Mouse (Mus musculus): ENCODE results near the gene Ces1g. TPM values are rescaled to one million over a fixed set of nuclear protein-coding genes. Genes with fewer than 3 reads are reported as not detected.

The Ces1g gene
- polyA plus RNA-seq (2015; fragmentation: Nextera tagmentation; extraction: Ambion mirVana) = not detected in 2 replicates

DNA sequence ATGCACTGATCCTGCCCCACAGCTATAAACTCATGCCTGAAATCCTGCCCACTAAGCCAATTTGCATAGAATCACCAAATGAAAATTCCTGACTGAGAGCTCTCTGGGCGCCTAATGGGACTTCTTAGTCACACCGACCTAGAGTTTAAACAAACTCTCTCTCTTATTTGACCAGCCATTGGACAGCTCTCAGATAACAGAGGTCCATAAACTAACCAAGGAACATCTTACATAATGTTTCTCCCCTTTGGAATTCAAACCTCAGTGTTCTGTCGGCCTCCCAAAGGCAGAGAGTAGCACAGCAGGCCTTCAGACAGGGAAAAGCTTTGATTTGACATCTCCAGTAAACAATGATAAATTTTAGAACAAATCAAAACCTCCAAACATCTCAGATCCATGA, at the start of gene Ces1g:
Ces1g (minus strand) TSS at position 102 of the 400 bp plus-strand sequence.
- no peak for ATAC-seq (replicated peaks)
- H3K9ac ChIP-seq = no peak within 1 kb of the TSS
- H3K9me3 ChIP-seq = no peaks in the 10 kb centered on the region
- H3K4me1 ChIP-seq = no peaks in the 10 kb centered on the region
- H3K27ac ChIP-seq = no peak within 1 kb of the TSS
- 65% methylated on average over 3 of the region's 3 CpGs for WGBS
- H3K36me3 ChIP-seq (replicated peaks) = no peaks in the 10 kb centered on the region
- H3K4me3 ChIP-seq = no peak within 1 kb of the TSS
- no peak within 1 kb of the TSS for H3K4me2 ChIP-seq
- no peaks in the 10 kb centered on the region for H3K27me3 ChIP-seq (replicated peaks)

GRCm38 (mm10) chr8:93379625-93380024, 42.5 kb upstream of the Ces1g start, which contains the start of gene Ces1h:
Ces1h (minus strand) TSS chr8:93379725.
- Histone ChIP-seq H3K9ac (no peak within 1 kb of the TSS), H3K36me3 (replicated peaks) (no peaks in the 10 kb centered on the region), H3K9me3 (no peaks in the 10 kb centered on the region), H3K27me3 (replicated peaks) (no peaks in the 10 kb centered on the region), H3K4me2 (no peak within 1 kb of the TSS), H3K4me3 (no peak within 1 kb of the TSS), H3K4me1 (no peaks in the 10 kb centered on the region), H3K27ac (no peak within 1 kb of the TSS)
- WGBS = 90% methylated on average over 4 of the region's 4 CpGs
- ATAC-seq (replicated peaks) = no peak

GRCm38 (mm10) chr8:93369481-93369880, 32.4 kb upstream of the Ces1g start:
- H3K27me3 ChIP-seq (replicated peaks) = no peaks in the 10 kb centered on the region
- no peaks in the 10 kb centered on the region for H3K9me3 ChIP-seq
- no peak overlapping the region for H3K4me2 ChIP-seq
- 16% methylated on average over 2 of the region's 2 CpGs for WGBS
- no peaks in the 10 kb centered on the region for H3K4me1 ChIP-seq
- no peaks in the 10 kb centered on the region for H3K36me3 ChIP-seq (replicated peaks)
- H3K27ac ChIP-seq = no peak overlapping the region
- no peak overlapping the region for H3K9ac ChIP-seq
- ATAC-seq (replicated peaks) = no peak
- H3K4me3 ChIP-seq = no peak overlapping the region

DNA sequence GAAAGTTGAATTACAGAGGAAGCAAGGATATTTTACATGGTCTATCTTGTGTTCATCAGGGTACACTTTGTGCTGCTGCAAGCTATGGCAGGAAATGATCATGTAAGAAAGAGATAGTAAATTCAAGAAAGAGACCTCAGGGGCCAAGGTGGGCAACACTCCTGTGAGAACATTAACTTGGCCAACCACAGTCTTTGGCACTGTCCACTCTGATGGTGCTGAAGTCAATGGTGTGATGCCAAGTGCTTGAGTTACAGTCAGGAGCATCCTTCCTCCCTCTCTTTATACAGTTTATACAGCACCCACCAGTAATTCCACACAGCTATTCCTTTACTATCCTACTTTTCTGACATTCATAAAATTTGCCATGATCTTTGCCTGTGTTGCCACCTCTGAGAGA, 23.0 kb upstream of the Ces1g start:
- ATAC-seq (replicated peaks) = no peak
- Histone ChIP-seq H3K4me3 (no peak overlapping the region), H3K4me2 (no peak overlapping the region), H3K9me3 (no peaks in the 10 kb centered on the region), H3K27me3 (replicated peaks) (no peaks in the 10 kb centered on the region), H3K4me1 (no peaks in the 10 kb centered on the region), H3K9ac (no peak overlapping the region), H3K27ac (no peak overlapping the region), H3K36me3 (replicated peaks) (no peaks in the 10 kb centered on the region)

DNA sequence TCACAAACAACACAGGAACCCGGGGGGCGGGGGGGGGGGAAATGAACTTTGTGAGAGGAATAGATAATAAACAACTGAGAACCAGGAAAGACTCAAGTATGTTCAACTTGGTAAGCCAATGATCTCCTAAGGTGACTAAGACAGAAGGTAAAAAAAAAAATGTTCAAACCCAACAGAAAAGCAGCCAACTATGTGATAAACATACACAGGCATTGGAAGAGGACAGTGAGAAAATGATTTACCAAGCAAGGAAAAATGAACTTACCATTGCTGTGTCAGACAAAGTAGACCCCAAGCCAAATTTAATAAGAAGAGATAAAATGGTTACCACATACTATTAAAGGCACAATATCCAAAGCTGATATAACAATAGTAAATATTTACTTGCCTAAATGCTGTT, 2.4 kb upstream of the Ces1g start:
- Histone ChIP-seq H3K4me1 (no peaks in the 10 kb centered on the region), H3K9me3 (no peaks in the 10 kb centered on the region), H3K27me3 (replicated peaks) (no peaks in the 10 kb centered on the region), H3K9ac (no peak overlapping the region), H3K36me3 (replicated peaks) (no peaks in the 10 kb centered on the region), H3K4me2 (no peak overlapping the region), H3K27ac (no peak overlapping the region), H3K4me3 (no peak overlapping the region)
- no peak for ATAC-seq (replicated peaks)
- 88% methylated on average over 2 of the region's 2 CpGs for WGBS

DNA sequence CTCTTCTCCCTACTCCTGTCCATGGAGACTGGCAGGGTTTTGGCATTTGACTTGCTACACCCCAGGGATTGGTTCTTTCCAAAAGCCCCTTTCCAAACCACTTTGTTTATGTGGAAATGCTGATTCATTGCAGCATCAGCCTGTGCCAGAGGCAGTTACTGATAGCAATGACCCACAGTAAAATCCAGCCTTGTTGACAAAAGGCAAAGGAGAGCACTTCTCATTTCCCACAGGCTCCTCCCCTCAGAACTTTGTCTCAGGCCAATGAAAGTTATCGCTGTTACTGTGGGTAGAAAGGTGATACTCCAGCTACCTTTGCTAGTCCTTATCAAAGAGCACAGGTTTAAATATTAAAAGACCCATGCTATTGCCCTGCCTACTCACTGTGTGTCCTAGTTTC, 4.4 kb downstream of the Ces1g start:
- Histone ChIP-seq H3K4me2 (no peak overlapping the region), H3K27me3 (replicated peaks) (no peaks in the 10 kb centered on the region), H3K36me3 (replicated peaks) (no peaks in the 10 kb centered on the region), H3K4me3 (no peak overlapping the region), H3K9ac (no peak overlapping the region), H3K4me1 (no peaks in the 10 kb centered on the region), H3K27ac (no peak overlapping the region), H3K9me3 (no peaks in the 10 kb centered on the region)
- ATAC-seq (replicated peaks) = no peak
- whole genome bisulfite sequencing = 88% methylated on average over 1 of the region's 1 CpGs

DNA sequence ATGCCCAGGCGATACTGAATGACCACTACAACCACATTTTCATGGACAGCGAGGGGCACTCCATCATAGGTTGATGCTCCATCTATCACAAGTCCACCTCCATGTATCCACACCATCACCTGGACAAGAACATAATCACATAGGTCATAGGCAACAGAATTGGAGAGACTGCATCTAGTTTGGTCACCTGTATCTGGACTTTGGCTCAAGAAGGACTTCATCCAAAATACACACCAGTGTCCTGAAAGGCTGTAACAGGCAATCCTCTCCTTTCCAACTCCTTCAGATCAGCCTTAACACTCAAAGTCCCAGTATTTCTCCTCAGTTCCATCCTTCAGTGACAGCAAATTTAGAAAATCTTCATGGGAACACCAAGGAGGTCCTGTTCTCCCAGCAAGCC, 6.0 kb downstream of the Ces1g start:
- H3K27me3 ChIP-seq (replicated peaks) = no peaks in the 10 kb centered on the region
- H3K36me3 ChIP-seq (replicated peaks) = no peaks in the 10 kb centered on the region
- no peak overlapping the region for H3K9ac ChIP-seq
- H3K4me1 ChIP-seq = no peaks in the 10 kb centered on the region
- 93% methylated on average over 2 of the region's 2 CpGs for WGBS
- no peak overlapping the region for H3K4me3 ChIP-seq
- no peak overlapping the region for H3K4me2 ChIP-seq
- ATAC-seq (replicated peaks) = no peak
- no peaks in the 10 kb centered on the region for H3K9me3 ChIP-seq
- H3K27ac ChIP-seq = no peak overlapping the region

- WGBS = 84% methylated on average over 2 of the region's 2 CpGs
- Histone ChIP-seq H3K4me3 (no peak overlapping the region), H3K27me3 (replicated peaks) (no peaks in the 10 kb centered on the region), H3K4me1 (no peaks in the 10 kb centered on the region), H3K36me3 (replicated peaks) (no peaks in the 10 kb centered on the region), H3K9me3 (no peaks in the 10 kb centered on the region), H3K27ac (no peak overlapping the region), H3K9ac (no peak overlapping the region), H3K4me2 (no peak overlapping the region)
- no peak for ATAC-seq (replicated peaks)
These were observed 12.0 kb downstream of the Ces1g start for GRCm38 (mm10) chr8:93325123-93325522.

DNA sequence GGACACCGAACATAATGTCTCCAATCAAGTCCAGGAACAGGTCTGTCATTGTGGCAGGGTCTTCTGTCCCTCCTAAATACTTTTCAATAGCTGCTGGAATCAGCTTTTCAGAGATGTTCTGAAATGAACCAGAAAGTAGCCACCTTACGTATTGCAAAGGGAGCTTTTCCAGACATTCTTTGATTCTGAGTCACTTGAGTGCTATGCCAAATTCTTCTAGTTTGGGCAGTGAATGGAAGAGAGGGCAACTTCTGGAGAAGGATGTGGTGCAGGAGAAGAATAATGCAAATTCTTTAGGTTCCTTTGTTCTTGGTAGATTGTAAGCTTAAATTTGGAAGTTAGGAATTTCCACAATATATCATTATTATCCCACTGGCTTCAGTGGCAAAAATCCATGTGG, 20.1 kb downstream of the Ces1g start:
- WGBS = 85% methylated on average over 2 of the region's 2 CpGs
- no peaks in the 10 kb centered on the region for H3K36me3 ChIP-seq (replicated peaks)
- no peaks in the 10 kb centered on the region for H3K4me1 ChIP-seq
- H3K9me3 ChIP-seq = no peaks in the 10 kb centered on the region
- H3K27ac ChIP-seq = no peak overlapping the region
- H3K4me2 ChIP-seq = no peak overlapping the region
- H3K27me3 ChIP-seq (replicated peaks) = no peaks in the 10 kb centered on the region
- H3K9ac ChIP-seq = no peak overlapping the region
- H3K4me3 ChIP-seq = no peak overlapping the region
- no peak for ATAC-seq (replicated peaks)

DNA sequence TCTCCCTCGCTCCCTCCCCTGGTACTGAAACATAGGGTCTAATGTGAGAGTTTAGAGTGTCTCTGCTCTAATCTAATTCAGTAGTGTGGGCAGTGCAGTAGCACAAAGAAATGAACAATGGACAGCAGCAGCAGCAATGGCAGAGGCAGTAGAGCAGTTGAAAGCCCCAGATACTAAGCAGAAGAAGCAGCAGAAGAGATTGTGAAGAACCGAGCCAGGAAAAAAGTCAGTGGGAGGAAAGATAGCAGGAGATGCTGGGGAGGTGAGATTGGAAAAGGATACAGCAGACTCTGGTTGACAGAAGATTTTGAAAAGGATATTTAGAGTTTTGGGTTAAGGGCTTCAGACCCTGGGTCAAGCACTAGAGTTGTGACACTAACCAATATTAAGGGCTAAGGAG, 21.6 kb downstream of the Ces1g start:
- Histone ChIP-seq H3K9me3 (no peaks in the 10 kb centered on the region), H3K4me3 (no peak overlapping the region), H3K4me1 (no peaks in the 10 kb centered on the region), H3K27me3 (replicated peaks) (no peaks in the 10 kb centered on the region), H3K27ac (no peak overlapping the region), H3K9ac (no peak overlapping the region), H3K4me2 (no peak overlapping the region), H3K36me3 (replicated peaks) (no peaks in the 10 kb centered on the region)
- 85% methylated on average over 2 of the region's 2 CpGs for WGBS
- ATAC-seq (replicated peaks) = no peak

GRCm38 (mm10) chr8:93283896-93284295, 53.2 kb downstream of the Ces1g start:
- no peak overlapping the region for H3K9ac ChIP-seq

GRCm38 (mm10) chr8:93282349-93282748, 54.8 kb downstream of the Ces1g start:
- Histone ChIP-seq H3K36me3 (replicated peaks) (no peaks in the 10 kb centered on the region), H3K27me3 (replicated peaks) (no peaks in the 10 kb centered on the region), H3K27ac (no peak overlapping the region), H3K4me3 (no peak overlapping the region), H3K4me2 (no peak overlapping the region), H3K9ac (no peak overlapping the region), H3K9me3 (no peaks in the 10 kb centered on the region), H3K4me1 (no peaks in the 10 kb centered on the region)
- ATAC-seq (replicated peaks) = no peak
- WGBS = 78% methylated on average over 3 of the region's 3 CpGs

More at GRCm38 (mm10) chr8:93283896-93284295, 53.2 kb downstream of the Ces1g start:
- 87% methylated on average over 2 of the region's 2 CpGs for WGBS
- Histone ChIP-seq H3K4me3 (no peak overlapping the region), H3K36me3 (replicated peaks) (no peaks in the 10 kb centered on the region), H3K27me3 (replicated peaks) (no peaks in the 10 kb centered on the region), H3K4me1 (no peaks in the 10 kb centered on the region), H3K4me2 (no peak overlapping the region), H3K27ac (no peak overlapping the region), H3K9me3 (no peaks in the 10 kb centered on the region)
- no peak for ATAC-seq (replicated peaks)

- 90% methylated on average over 1 of the region's 1 CpGs for WGBS
- H3K4me3 ChIP-seq = no peak within 1 kb of the TSS
- no peaks in the 10 kb centered on the region for H3K4me1 ChIP-seq
- H3K36me3 ChIP-seq (replicated peaks) = no peaks in the 10 kb centered on the region
- no peak within 1 kb of the TSS for H3K9ac ChIP-seq
- no peaks in the 10 kb centered on the region for H3K27me3 ChIP-seq (replicated peaks)
- no peak within 1 kb of the TSS for H3K27ac ChIP-seq
- H3K9me3 ChIP-seq = no peaks in the 10 kb centered on the region
- no peak within 1 kb of the TSS for H3K4me2 ChIP-seq
- ATAC-seq (replicated peaks) = no peak
These were observed 57.6 kb downstream of the Ces1g start, which contains the start of gene Ces1f for GRCm38 (mm10) chr8:93279556-93279955. Ces1f (minus strand) TSS chr8:93279747.

All from midbrain, embryonic 15.5 days (tissue).